Mouse (Mus musculus): ENCODE measurements around the gene Tspan18. TPM values are rescaled to one million over a fixed set of nuclear protein-coding genes. Genes with fewer than 3 reads are reported as not detected.

Tspan18 gene
- total and polyA plus RNA-seq, 2 experiments = 0.55 to 2.4 TPM

- no peaks in the 10 kb centered on the region for H3K4me1 ChIP-seq (ENCODE audit: control insufficient read depth, insufficient read depth, low read length)
- DNase-seq (ENCODE audit: extremely low read depth, low read depth, low spot score) = no peak
- 76% methylated on average over 14 of the region's 14 CpGs for WGBS
- H3K4me3 ChIP-seq (ENCODE audit: insufficient read depth, low read depth, low read length) = no peak overlapping the region
- no peak overlapping the region for H3K27ac ChIP-seq (replicated peaks; ENCODE audit: insufficient read depth, low read depth, low read length)
- no peak for TF ChIP-seq CTCF (IDR thresholded peaks at IDR 0.05; ENCODE audit: low read depth, low read length)
- TF ChIP-seq POLR2A (IDR thresholded peaks at IDR 0.05; ENCODE audit: extremely low read depth, insufficient read depth, low read length) = no peak
- H3K36me3 ChIP-seq (ENCODE audit: control insufficient read depth, insufficient read depth, low read length) = no peaks in the 10 kb centered on the region
- no peak overlapping the region for H3K9ac ChIP-seq (ENCODE audit: low read depth, low read length)
- no peaks in the 10 kb centered on the region for H3K27me3 ChIP-seq (ENCODE audit: control insufficient read depth, insufficient read depth, low read length)
- H3K79me2 ChIP-seq (ENCODE audit: control insufficient read depth, insufficient read depth, low read length) = no peaks in the 10 kb centered on the region
Measured at GRCm38 (mm10) chr2:93309724-93310413, 24.4 kb downstream of the Tspan18 start.

- no peaks in the 10 kb centered on the region for H3K4me1 ChIP-seq (ENCODE audit: control insufficient read depth, insufficient read depth, low read length)
- WGBS = 88% methylated on average over 4 of the region's 4 CpGs
- no peak overlapping the region for H3K9ac ChIP-seq (ENCODE audit: low read depth, low read length)
- TF ChIP-seq POLR2A (IDR thresholded peaks at IDR 0.05; ENCODE audit: extremely low read depth, insufficient read depth, low read length) = no peak
- no peak overlapping the region for H3K27ac ChIP-seq (replicated peaks; ENCODE audit: insufficient read depth, low read depth, low read length)
- no peaks in the 10 kb centered on the region for H3K27me3 ChIP-seq (ENCODE audit: control insufficient read depth, insufficient read depth, low read length)
- no peak for DNase-seq (ENCODE audit: extremely low read depth, low read depth, low spot score)
- H3K4me3 ChIP-seq (ENCODE audit: insufficient read depth, low read depth, low read length) = no peak overlapping the region
- H3K36me3 ChIP-seq (ENCODE audit: control insufficient read depth, insufficient read depth, low read length) = no peaks in the 10 kb centered on the region
- no peaks in the 10 kb centered on the region for H3K79me2 ChIP-seq (ENCODE audit: control insufficient read depth, insufficient read depth, low read length)
Measured at GRCm38 (mm10) chr2:93306898-93307297, 27.4 kb downstream of the Tspan18 start.

- no peak overlapping the region for H3K27ac ChIP-seq (replicated peaks; ENCODE audit: insufficient read depth, low read depth, low read length)
- whole genome bisulfite sequencing = 73% methylated on average over 4 of the region's 4 CpGs
- H3K27me3 ChIP-seq (ENCODE audit: control insufficient read depth, insufficient read depth, low read length) = no peaks in the 10 kb centered on the region
Measured at GRCm38 (mm10) chr2:93304273-93304634, 30.1 kb downstream of the Tspan18 start.

GRCm38 (mm10) chr2:93303585-93304272, 30.6 kb downstream of the Tspan18 start:
- no peaks in the 10 kb centered on the region for H3K4me1 ChIP-seq (ENCODE audit: control insufficient read depth, insufficient read depth, low read length)
- H3K27me3 ChIP-seq (ENCODE audit: control insufficient read depth, insufficient read depth, low read length) = no peaks in the 10 kb centered on the region
- H3K36me3 ChIP-seq (ENCODE audit: control insufficient read depth, insufficient read depth, low read length) = no peaks in the 10 kb centered on the region
- peak overlapping the region; percentile 30; the same call in 1 of the 2 replicates for H3K27ac ChIP-seq (replicated peaks; ENCODE audit: insufficient read depth, low read depth, low read length)
- DNase-seq (ENCODE audit: extremely low read depth, low read depth, low spot score) = peak; percentile 1
- no peak for TF ChIP-seq POLR2A (IDR thresholded peaks at IDR 0.05; ENCODE audit: extremely low read depth, insufficient read depth, low read length)
- TF ChIP-seq CTCF (IDR thresholded peaks at IDR 0.05; ENCODE audit: low read depth, low read length) = no peak
- H3K9ac ChIP-seq (ENCODE audit: low read depth, low read length) = no peak overlapping the region
- WGBS = 62% methylated on average over 16 of the region's 16 CpGs
- H3K79me2 ChIP-seq (ENCODE audit: control insufficient read depth, insufficient read depth, low read length) = no peaks in the 10 kb centered on the region
- H3K4me3 ChIP-seq (ENCODE audit: insufficient read depth, low read depth, low read length) = no peak overlapping the region

More at GRCm38 (mm10) chr2:93304273-93304634, 30.1 kb downstream of the Tspan18 start:
- H3K9ac ChIP-seq (ENCODE audit: low read depth, low read length) = no peak overlapping the region
- TF ChIP-seq CTCF (IDR thresholded peaks at IDR 0.05; ENCODE audit: low read depth, low read length) (no peak), POLR2A (IDR thresholded peaks at IDR 0.05; ENCODE audit: extremely low read depth, insufficient read depth, low read length) (no peak)
- no peak overlapping the region for H3K4me3 ChIP-seq (ENCODE audit: insufficient read depth, low read depth, low read length)
- no peak for DNase-seq (ENCODE audit: extremely low read depth, low read depth, low spot score)
- H3K79me2 ChIP-seq (ENCODE audit: control insufficient read depth, insufficient read depth, low read length) = no peaks in the 10 kb centered on the region
- H3K4me1 ChIP-seq (ENCODE audit: control insufficient read depth, insufficient read depth, low read length) = no peaks in the 10 kb centered on the region
- H3K36me3 ChIP-seq (ENCODE audit: control insufficient read depth, insufficient read depth, low read length) = no peaks in the 10 kb centered on the region

- Histone ChIP-seq H3K4me3 (ENCODE audit: insufficient read depth, low read depth, low read length) (no peak overlapping the region), H3K4me1 (ENCODE audit: control insufficient read depth, insufficient read depth, low read length) (no peaks in the 10 kb centered on the region), H3K36me3 (ENCODE audit: control insufficient read depth, insufficient read depth, low read length) (no peaks in the 10 kb centered on the region), H3K9ac (ENCODE audit: low read depth, low read length) (no peak overlapping the region), H3K27ac (replicated peaks; ENCODE audit: insufficient read depth, low read depth, low read length) (no peak overlapping the region), H3K79me2 (ENCODE audit: control insufficient read depth, insufficient read depth, low read length) (no peaks in the 10 kb centered on the region), H3K27me3 (ENCODE audit: control insufficient read depth, insufficient read depth, low read length) (no peaks in the 10 kb centered on the region)
- TF ChIP-seq POLR2A (IDR thresholded peaks at IDR 0.05; ENCODE audit: extremely low read depth, insufficient read depth, low read length) = no peak
- TF ChIP-seq CTCF (IDR thresholded peaks at IDR 0.05; ENCODE audit: low read depth, low read length) = no peak
- DNase-seq (ENCODE audit: extremely low read depth, low read depth, low spot score) = no peak
- WGBS = 82% methylated on average over 5 of the region's 5 CpGs
Measured at GRCm38 (mm10) chr2:93303260-93303584, 31.1 kb downstream of the Tspan18 start.

- Histone ChIP-seq H3K79me2 (ENCODE audit: control insufficient read depth, insufficient read depth, low read length) (no peaks in the 10 kb centered on the region), H3K9ac (ENCODE audit: low read depth, low read length) (no peak overlapping the region), H3K4me1 (ENCODE audit: control insufficient read depth, insufficient read depth, low read length) (no peaks in the 10 kb centered on the region), H3K27ac (replicated peaks; ENCODE audit: insufficient read depth, low read depth, low read length) (no peak overlapping the region), H3K4me3 (ENCODE audit: insufficient read depth, low read depth, low read length) (no peak overlapping the region), H3K27me3 (ENCODE audit: control insufficient read depth, insufficient read depth, low read length) (no peaks in the 10 kb centered on the region), H3K36me3 (ENCODE audit: control insufficient read depth, insufficient read depth, low read length) (no peaks in the 10 kb centered on the region)
- WGBS = 47% methylated on average over 3 of the region's 3 CpGs
- TF ChIP-seq CTCF (IDR thresholded peaks at IDR 0.05; ENCODE audit: low read depth, low read length) = no peak
- TF ChIP-seq POLR2A (IDR thresholded peaks at IDR 0.05; ENCODE audit: extremely low read depth, insufficient read depth, low read length) = no peak
- no peak for DNase-seq (ENCODE audit: extremely low read depth, low read depth, low spot score)
Measured at GRCm38 (mm10) chr2:93297656-93298055, 36.6 kb downstream of the Tspan18 start.

Data from liver, adult 2 months (tissue).